Mouse (Mus musculus) thymus, adult 2 months (tissue): ENCODE data around the gene Gabra2.

Experiments
- CTCF ChIP-seq: fragments of 200-500 bp; IDR thresholded peaks from 2 replicates; pipeline ENCODE4 v1.5.1; 2012; ENCODE audit warnings: mild to moderate bottlenecking, control low read depth, low read length, moderate library complexity, borderline replicate concordance; ENCODE audit not compliant: control insufficient read depth, poor library complexity, insufficient read depth; ENCODE audit errors: extremely low read depth
- POLR2A ChIP-seq: fragments of 200-500 bp; IDR thresholded peaks from 2 replicates; pipeline ENCODE4 v1.6.1; 2012; ENCODE audit warnings: mild to moderate bottlenecking, low read length, control low read depth, moderate library complexity; ENCODE audit not compliant: control insufficient read depth, poor library complexity, insufficient read depth; ENCODE audit errors: extremely low read depth

DNA sequence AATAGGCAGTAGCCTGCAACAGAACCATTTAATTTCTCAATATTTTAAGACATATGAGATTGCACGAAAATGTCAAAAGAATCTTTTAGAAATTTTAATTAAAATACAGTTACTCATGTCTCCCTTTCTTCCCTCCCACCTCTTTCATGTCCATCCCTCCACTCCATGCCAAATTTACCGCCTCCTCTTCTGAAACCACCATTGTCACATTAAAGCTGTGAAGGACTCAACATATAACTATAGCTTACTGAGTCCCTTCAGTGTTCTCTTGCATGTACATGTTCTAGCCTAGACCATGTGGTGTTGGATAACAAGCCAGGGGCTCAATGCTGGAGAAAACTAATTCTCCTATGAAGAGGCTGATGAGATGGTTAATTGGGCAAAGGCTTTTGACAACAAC, 40.2 kb upstream of the Gabra2 start:
- TF ChIP-seq POLR2A, result no peak
- TF ChIP-seq CTCF, result no peak
